Mouse (Mus musculus): ENCODE measurements at regions not wholly inside any gene's neighbourhood (a gene's known extent, or its start where the extent isn't known, plus 50 kb on each side); places are given as distances from the start of the nearest gene placed in this dataset.

- no peak for DNase-seq (ENCODE audit: low read depth, low spot score)
These were observed 561.8 kb downstream of the Smarca1 start for GRCm38 (mm10) chrX:47330969-47331368.

GRCm38 (mm10) chrX:47328817-47329216, 564.0 kb downstream of the Smarca1 start:
- DNase-seq (ENCODE audit: low read depth, low spot score) = no peak

- peak; percentile 30 for DNase-seq (ENCODE audit: low read depth, low spot score)
These were observed 577.0 kb downstream of the Smarca1 start for GRCm38 (mm10) chrX:47315810-47316209.

- DNase-seq (ENCODE audit: low read depth, low spot score) = no peak
These were observed 585.6 kb downstream of the Smarca1 start for GRCm38 (mm10) chrX:47307140-47307539.

GRCm38 (mm10) chrX:47303547-47303946, 589.2 kb downstream of the Smarca1 start:
- DNase-seq (ENCODE audit: low read depth, low spot score) = no peak

GRCm38 (mm10) chrX:47292548-47293147, 600.1 kb downstream of the Smarca1 start:
- peak; percentile 16 for DNase-seq (ENCODE audit: low read depth, low spot score)

All from R1 (cell line).